Mouse (Mus musculus): ENCODE data around the gene Trim14.

- TF ChIP-seq CTCF (IDR thresholded peaks at IDR 0.05; ENCODE audit: low read depth) (no peak), EP300 (optimal IDR thresholded peaks at IDR 0.05) (no peak)
Measured at GRCm38 (mm10) chr4:46495543-46495942, 40.4 kb downstream of the Trim14 start.
